Mouse (Mus musculus): ENCODE measurements around the gene Pgap2.

The Pgap2 gene

GRCm38 (mm10) chr7:102209756-102210721 is at the start of gene Pgap2, which contains the start of gene Nup98:
Gene Pgap2 (plus strand): TSS chr7:102210208.
Gene Nup98 (minus strand): TSS chr7:102210176.
- peak; percentile 99 for DNase-seq (ENCODE audit: low read depth)

- DNase-seq (ENCODE audit: low read depth), result peak; percentile 38
These were observed 39.7 kb upstream of the Pgap2 start for GRCm38 (mm10) chr7:102170300-102170699.

- DNase-seq (ENCODE audit: low read depth), result no peak
These were observed 26.2 kb upstream of the Pgap2 start for GRCm38 (mm10) chr7:102183849-102184248.

GRCm38 (mm10) chr7:102192356-102192755 is 17.7 kb upstream of the Pgap2 start:
- peak; percentile 37 for DNase-seq (ENCODE audit: low read depth)

GRCm38 (mm10) chr7:102200576-102200975 is 9.4 kb upstream of the Pgap2 start:
- no peak for DNase-seq (ENCODE audit: low read depth)

GRCm38 (mm10) chr7:102200996-102201785 is 8.8 kb upstream of the Pgap2 start:
- DNase-seq (ENCODE audit: low read depth), result no peak

- no peak for DNase-seq (ENCODE audit: low read depth)
These were observed 5.6 kb upstream of the Pgap2 start for GRCm38 (mm10) chr7:102204296-102204857.

GRCm38 (mm10) chr7:102205646-102206045 is 4.4 kb upstream of the Pgap2 start:
- DNase-seq (ENCODE audit: low read depth), result peak; percentile 30

- no peak for DNase-seq (ENCODE audit: low read depth)
These were observed 1.1 kb upstream of the Pgap2 start for GRCm38 (mm10) chr7:102208806-102209363.

GRCm38 (mm10) chr7:102211071-102211470 is 1.1 kb downstream of the Pgap2 start:
- DNase-seq (ENCODE audit: low read depth), result no peak

- no peak for DNase-seq (ENCODE audit: low read depth)
These were observed 11.9 kb downstream of the Pgap2 start for GRCm38 (mm10) chr7:102221899-102222298.

GRCm38 (mm10) chr7:102222336-102222735 is 12.3 kb downstream of the Pgap2 start:
- DNase-seq (ENCODE audit: low read depth), result peak; percentile 81

- peak; percentile 83 for DNase-seq (ENCODE audit: low read depth)
These were observed 13.0 kb downstream of the Pgap2 start for GRCm38 (mm10) chr7:102222830-102223556.

- no peak for DNase-seq (ENCODE audit: low read depth)
These were observed 14.1 kb downstream of the Pgap2 start for GRCm38 (mm10) chr7:102223883-102224738.

- no peak for DNase-seq (ENCODE audit: low read depth)
These were observed 16.0 kb downstream of the Pgap2 start for GRCm38 (mm10) chr7:102226051-102226450.

- DNase-seq (ENCODE audit: low read depth), result no peak
These were observed 18.2 kb downstream of the Pgap2 start for GRCm38 (mm10) chr7:102228049-102228670.

GRCm38 (mm10) chr7:102229814-102230213 is 19.8 kb downstream of the Pgap2 start:
- DNase-seq (ENCODE audit: low read depth), result no peak

- no peak for DNase-seq (ENCODE audit: low read depth)
These were observed 23.1 kb downstream of the Pgap2 start for GRCm38 (mm10) chr7:102233059-102233458.

- no peak for DNase-seq (ENCODE audit: low read depth)
These were observed 28.8 kb downstream of the Pgap2 start for GRCm38 (mm10) chr7:102238686-102239286.
